Mouse (Mus musculus) forelimb bud, embryonic 11.5 days (tissue): ENCODE results near the gene Cyp2e1.
"Not testable (repeated sequence)": the region's sequence is repeated elsewhere in the genome, so short reads cannot be mapped to it uniquely, and the experiment has no call there.

ENCODE experiments used
- DNase-seq: peaks from one replicate; pipeline ENCODE4 v3.0.0-alpha.2; 2012; ENCODE audit warnings: low read depth, low spot score

The Cyp2e1 gene

GRCm38 (mm10) chr7:140763447-140764020, at the start of gene Cyp2e1:
Cyp2e1 (plus strand) TSS chr7:140763739.
- DNase-seq: no peak

GRCm38 (mm10) chr7:140717155-140718055, 46.1 kb upstream of the Cyp2e1 start:
- no peak for DNase-seq

- no peak for DNase-seq
Observed at GRCm38 (mm10) chr7:140721095-140721494, 42.4 kb upstream of the Cyp2e1 start.

GRCm38 (mm10) chr7:140725558-140725957, 38.0 kb upstream of the Cyp2e1 start:
- no peak for DNase-seq

GRCm38 (mm10) chr7:140733162-140733561, 30.4 kb upstream of the Cyp2e1 start:
- no peak for DNase-seq

GRCm38 (mm10) chr7:140747402-140747801, 16.1 kb upstream of the Cyp2e1 start:
- DNase-seq: no peak

GRCm38 (mm10) chr7:140748116-140748826, 15.3 kb upstream of the Cyp2e1 start:
- no peak for DNase-seq

- no peak for DNase-seq
Observed at GRCm38 (mm10) chr7:140748827-140749160, 14.7 kb upstream of the Cyp2e1 start.

- no peak for DNase-seq
Observed at GRCm38 (mm10) chr7:140754556-140754955, 9.0 kb upstream of the Cyp2e1 start.

- DNase-seq: no peak
Observed at GRCm38 (mm10) chr7:140756151-140756854, 7.2 kb upstream of the Cyp2e1 start.

GRCm38 (mm10) chr7:140760647-140761046, 2.9 kb upstream of the Cyp2e1 start:
- no peak for DNase-seq

GRCm38 (mm10) chr7:140765391-140765790, 1.9 kb downstream of the Cyp2e1 start:
- DNase-seq: not testable (repeated sequence)

GRCm38 (mm10) chr7:140765888-140766739, 2.6 kb downstream of the Cyp2e1 start:
- DNase-seq: no peak

GRCm38 (mm10) chr7:140780548-140780947, 17.0 kb downstream of the Cyp2e1 start:
- peak; percentile 20 for DNase-seq

GRCm38 (mm10) chr7:140787406-140788052, 24.0 kb downstream of the Cyp2e1 start, which contains the start of gene Syce1:
Syce1 (minus strand) TSS chr7:140787852.
- no peak for DNase-seq

GRCm38 (mm10) chr7:140788053-140788435, 24.5 kb downstream of the Cyp2e1 start:
- DNase-seq: no peak

- DNase-seq: no peak
Observed at GRCm38 (mm10) chr7:140793541-140793940, 30.0 kb downstream of the Cyp2e1 start.

- no peak for DNase-seq
Observed at GRCm38 (mm10) chr7:140797619-140798018, 34.1 kb downstream of the Cyp2e1 start.

GRCm38 (mm10) chr7:140798212-140798611, 34.7 kb downstream of the Cyp2e1 start:
- no peak for DNase-seq

GRCm38 (mm10) chr7:140802629-140803028, 39.1 kb downstream of the Cyp2e1 start:
- DNase-seq: no peak
